Mouse (Mus musculus) urinary bladder, postnatal 10 days (tissue): ENCODE data around the gene Nxph1.

Experiments
- DNase-seq: peaks from one replicate; pipeline ENCODE4 v3.0.0; 2022; ENCODE audit warnings: low spot score

Gene Nxph1

DNA sequence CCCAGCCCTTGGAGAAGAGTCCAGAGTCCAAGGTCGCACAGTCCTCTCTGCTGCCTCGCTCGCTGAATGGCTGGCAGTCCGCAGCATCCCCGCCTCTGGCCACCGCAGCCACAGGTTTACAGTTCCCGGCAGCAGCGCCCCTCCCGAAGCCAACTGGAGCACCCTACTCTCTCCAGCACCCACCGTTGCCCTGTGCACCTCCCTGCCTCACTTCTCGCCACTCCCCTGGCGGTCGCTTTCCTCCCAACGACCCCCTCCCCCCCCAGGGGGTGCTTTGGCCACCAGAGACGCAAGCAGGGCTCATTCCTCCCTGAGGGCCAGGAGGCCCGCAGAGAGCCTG lies at the start of gene Nxph1:
Nxph1 (plus strand) TSS at position 301 of the 340 bp plus-strand sequence.
- DNase-seq, result no peak

DNA sequence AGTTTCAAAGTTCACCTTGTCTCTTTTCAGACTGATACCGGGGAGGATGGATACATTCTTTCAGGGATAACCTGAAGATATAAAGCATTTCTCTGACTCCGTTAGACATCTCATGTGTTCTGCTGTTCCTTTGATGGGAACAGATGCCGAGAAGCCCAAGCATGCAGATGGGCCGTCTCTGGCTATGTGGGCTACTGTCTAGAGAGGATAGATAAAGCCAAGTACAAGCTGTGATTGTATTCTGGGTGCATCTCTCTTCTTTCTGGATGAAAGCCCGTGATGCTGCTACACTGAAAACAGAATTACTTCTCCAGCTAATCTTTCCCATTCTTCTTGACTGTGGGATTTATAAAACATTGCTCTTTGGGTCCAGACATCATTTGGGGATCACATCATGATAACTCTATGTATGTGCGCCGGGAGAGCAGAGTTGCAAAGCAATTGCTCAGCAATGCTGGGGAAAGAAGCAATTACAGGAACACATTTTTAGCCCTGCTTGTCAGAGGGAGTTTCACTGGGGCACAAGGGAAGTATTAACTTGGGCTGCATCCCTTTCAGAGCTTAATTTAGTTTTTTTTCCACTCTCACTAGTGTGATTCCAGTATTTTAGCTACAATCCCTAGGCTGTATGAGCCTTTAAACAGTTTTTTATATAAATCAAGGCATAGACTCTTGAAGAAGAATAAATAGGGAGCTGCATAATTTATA lies 48.1 kb upstream of the Nxph1 start:
- no peak for DNase-seq

DNA sequence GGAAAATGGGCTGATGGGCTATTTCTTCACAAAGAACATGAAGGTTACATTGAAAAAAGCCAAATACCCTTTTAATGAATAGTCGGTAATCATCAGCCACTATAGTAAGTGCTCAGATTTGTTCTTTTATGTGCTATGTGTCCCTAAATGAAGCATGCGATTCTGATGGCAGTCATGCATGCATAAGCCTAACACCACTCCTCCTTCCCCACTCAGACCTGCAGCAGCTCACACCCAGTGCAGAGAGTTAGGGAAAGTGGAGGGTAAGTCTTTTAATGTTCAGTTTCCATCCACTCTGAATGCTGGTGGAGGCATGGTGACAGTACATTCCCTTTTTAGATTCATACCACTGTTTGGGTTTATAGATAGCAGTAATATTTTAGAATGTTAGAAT lies 47.5 kb upstream of the Nxph1 start:
- DNase-seq, result no peak

DNA sequence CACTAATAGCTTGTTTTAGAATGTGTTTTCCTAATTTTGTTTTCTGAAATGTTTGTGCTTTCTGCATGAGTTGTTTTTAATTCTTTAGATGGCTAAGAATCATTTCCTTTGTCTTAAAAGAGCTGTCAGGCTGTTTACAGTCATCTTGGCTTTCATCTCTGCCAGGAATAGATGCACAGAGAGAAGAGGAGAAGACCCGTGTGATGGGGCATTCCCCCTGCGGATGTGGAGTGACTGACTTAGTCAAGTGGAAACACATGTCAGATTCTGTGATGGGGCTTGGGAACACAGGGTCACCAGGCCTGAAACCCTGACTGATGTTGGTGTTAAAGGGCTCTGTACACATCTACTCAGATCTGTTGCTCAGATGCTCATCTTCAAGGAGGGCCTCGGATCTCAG lies 40.3 kb upstream of the Nxph1 start:
- DNase-seq, result no peak

DNA sequence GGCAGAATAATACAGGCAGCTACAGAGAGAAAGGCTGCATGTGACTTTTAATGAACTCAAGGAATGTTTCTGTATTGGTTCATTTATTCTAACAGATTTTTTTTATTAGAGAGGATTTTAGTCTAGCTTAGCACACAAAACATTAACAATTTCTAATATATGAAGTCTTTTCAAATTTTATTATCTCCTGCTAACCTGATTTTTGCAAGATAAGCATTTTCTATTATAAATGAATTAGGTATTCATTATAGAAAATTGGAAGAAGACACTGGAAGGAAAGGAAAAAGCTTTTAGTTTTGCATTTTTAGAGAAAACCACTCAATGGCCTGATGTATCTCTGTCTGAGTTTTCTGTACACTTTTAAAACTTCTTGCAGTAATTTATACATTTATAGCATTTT lies 34.8 kb upstream of the Nxph1 start:
- DNase-seq, result no peak

DNA sequence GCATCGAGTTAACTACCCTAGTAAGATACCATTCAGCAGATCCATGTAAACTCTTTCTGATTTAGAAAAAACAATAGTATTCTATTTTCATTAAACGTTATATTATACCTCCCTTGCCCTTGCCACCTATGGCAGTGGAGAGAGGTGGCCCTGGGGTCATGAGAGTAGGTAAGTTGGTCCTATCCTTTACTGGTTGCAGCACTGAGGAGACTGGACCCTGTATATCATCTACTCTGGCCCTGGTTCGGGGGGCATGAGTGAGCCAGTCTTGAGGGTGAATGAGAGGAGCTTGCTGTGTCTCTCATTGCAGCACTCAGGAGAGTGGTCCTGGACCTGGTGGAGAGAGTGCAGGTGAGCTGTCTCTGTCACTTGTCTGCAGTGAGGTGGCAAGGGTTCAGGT lies 33.5 kb upstream of the Nxph1 start:
- DNase-seq, result no peak

DNA sequence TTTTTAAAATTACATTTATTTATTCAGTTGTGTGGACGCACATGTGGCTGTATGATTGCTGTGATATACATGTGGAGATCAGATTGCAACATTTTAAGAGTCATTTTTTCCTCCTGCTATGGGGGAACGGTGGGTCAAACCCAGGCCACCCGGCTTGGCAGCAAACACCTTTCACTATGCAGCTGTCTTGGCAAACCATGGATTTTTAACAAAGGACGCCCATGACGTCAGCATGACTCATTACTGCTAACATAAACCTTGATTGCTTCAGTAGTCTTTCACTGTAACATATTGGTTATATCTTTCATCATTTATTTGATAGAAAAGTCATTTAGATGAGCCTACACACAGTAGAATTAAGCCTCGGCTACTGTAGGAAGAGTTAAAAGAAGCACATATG lies 23.8 kb upstream of the Nxph1 start:
- DNase-seq, result no peak

DNA sequence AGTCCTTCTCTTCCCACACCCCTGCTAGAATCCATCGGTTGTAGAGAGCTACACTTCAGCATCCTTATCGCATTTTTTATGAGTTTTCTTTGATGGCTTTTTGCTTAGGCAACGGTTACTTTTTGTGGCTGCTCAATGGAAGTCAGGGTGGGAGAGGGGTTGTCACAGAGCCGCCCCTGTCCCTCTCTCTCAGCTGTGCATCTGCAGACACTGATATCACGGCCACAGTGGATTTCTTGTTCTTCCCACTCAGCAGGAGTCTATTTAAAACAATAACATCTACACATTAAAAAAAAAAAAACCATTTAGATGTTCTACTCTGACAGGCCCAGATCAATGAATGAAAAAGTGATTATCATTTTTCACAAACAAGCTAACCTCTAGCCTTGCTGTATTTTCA lies 13.0 kb upstream of the Nxph1 start:
- DNase-seq, result no peak

DNA sequence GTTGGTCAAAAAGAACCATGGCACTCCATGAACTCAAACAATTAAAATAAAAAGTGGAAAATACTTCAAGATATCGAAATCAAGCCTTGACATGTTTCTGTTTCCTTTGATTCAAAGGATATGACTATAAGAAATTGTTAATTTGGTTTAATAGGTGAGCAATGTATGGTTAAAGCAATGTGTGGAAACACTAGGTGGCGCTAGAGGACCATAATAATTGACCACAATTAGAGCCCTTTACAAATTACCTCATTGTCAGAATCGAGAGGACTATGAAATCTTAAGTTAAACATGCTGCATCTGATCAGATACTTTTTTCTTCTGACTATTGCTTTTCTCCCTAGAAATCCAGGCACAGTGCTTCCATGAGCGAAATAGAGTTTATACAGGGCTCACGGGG lies 12.5 kb upstream of the Nxph1 start:
- DNase-seq, result no peak

DNA sequence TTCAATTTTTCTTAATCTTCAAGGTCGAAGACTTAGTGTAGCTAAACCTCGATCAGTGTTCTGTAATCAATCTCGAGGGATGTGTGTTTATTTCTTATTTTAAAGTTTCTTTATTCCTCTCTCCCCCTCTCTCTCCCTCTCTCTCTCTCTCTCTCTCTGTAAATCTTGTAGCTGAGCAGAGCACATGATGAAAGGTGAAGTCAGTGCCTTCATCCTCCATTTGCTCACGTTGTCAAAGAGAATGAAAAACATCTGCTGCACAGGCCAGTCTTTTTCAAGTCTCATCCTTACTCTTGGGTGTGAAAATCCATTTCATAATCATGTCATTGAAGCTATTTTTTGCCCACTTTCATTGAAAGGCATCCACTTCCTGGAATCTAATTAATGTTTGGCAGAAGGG lies 12.1 kb upstream of the Nxph1 start:
- DNase-seq, result no peak

DNA sequence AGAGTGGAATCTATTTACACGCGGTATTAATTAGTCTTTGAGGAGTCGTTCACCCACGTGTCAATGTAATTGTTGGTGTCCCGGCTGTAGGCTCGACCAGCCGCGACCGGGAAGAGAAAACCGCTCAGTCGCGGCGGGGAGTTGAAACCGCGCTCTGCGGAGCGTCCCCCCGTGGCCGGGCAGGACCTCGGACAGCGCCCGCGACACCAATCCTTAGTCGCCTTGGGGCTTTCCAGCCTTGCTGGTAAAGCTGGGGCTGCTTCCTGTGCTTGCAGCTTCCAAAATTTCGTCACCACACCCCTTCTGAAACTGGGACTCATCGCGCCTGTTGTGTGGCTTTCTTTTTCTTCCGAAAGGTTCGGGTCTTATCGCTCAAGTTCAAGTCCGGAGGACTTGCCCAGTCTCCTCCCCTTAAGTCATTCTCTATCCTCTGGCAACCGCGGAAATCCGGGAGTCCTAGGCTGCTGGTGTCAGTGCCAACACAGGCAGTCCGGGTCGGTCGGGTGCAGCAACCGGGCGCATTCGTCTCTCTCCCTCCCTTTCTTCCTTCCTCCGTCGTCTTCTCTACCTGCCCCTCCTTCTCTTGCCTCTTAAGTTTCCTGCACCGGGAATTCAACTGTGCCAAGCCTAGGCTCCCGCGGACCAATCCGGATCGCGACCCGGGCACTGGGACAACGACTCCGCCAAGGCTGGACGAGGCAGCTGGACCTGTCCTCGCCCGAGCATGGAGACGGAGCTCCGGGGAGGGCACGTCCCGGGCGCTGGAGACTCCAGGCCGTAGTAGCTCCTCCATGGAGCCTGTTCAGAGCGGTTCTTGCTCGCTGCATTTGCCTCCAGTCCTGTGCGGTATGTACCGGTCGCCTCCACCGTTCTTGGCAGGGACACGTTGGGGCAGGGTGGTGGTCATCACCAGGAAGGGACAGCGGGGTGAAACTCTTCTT lies 510 bp downstream of the Nxph1 start:
- DNase-seq, result no peak

DNA sequence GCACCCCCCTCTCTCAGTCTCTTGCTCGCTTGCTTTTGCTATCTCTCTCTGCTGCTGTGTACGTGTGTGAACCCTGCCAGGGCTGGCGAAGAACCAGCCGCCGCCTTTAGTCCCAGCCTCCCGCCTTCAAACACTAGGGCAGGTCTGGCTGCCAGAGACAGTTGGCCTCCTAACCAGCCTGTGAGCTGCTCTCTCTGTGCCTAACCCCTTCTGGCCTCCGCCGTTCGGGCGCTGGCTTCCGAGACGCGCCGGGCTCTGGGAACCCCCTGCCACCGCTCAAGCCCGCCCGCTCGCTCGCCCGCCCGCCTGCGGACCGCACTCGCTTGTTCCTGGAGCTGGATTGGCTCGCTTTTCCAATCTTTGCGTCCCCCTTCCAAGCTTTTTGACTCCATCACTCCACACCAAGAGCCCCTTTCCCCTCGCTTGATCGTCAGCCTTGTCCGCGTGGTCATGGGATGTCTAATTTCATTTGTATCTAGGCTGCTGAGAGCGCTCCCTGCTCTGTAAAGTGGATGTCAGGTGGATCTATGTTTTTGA lies 1.5 kb downstream of the Nxph1 start:
- no peak for DNase-seq

DNA sequence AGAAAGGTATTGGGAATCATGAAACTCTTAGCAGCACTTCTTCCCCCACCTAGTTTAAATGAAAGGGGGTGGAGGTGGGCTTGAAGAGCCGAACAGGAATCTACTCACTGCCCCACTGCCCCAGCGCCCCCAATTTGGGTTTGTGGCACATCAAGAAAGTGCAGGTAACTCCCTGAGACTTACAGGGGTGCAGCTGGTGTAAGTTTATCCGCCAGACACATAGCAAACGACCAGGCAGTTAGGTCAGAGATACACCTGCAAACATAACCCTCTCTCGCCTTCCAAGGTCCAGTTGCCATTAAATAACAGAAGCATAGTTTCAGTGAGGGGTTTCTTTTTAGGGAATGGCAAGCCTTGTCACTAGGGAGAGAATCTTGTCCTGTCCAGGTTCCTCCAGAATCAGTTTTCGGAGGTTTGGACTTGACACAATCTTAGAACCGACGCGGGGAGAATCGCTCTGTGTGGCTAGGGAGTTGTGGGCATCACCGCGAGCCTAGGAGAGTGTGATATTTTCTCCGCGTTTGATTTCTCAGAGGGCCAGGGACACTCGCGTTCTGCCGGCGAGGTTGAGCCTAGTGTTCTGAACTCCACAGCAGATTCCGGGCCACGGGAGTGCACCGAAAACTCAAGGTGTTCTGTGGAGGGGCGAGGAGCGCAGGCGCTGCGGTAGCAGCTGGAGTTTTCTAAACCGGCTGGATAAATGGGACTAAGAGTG lies 2.5 kb downstream of the Nxph1 start:
- no peak for DNase-seq

DNA sequence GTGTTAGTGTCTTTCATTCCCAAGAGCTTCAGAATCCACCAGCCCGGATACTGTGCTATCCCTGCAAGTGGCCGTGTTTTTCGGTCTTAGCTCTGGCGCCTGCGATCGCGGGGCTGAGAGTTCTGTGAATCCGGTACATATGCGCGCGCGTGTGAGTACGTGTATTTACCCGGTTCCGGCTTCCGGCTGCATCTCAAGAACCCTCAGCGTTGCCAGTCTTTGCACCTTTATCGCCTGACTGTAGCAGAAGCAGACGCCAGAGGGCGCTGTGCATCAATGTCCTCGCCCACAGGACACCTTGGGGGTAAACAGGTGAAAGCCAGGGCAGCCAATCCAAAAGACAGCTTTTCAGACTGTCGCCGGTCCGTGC lies 3.1 kb downstream of the Nxph1 start:
- DNase-seq, result no peak

DNA sequence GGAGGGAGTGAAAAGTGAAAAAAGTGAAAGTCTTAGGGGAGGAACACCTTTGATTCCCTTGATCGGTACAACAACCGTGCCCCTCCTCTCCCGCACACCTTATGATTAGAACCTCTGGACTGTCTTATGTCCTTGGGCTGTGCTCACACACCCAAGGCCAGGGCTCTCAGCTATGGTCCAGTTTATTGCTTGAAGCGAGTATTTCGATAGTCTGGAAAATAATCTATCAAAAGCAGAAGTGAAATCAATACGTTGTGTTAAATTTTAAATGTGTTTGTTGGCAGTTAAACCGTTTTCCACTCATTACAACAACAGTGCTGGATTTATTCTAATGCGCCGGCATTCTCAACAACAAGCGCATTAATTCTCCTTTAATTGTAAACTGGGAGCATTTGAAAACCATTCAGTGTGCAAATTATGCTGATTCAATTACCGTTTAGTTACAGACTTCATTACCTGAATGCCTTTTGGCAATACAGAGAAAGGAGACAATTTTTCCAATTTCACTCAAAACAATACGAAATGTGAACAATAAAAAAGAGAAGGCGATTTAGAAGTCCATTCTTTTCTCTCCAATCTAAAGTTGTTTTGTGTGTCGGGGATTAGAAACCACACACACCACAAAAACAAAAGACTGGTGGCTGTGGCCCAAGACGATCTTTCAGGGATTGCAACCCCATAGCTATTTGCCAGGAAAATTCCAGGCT lies 3.8 kb downstream of the Nxph1 start:
- DNase-seq, result no peak

DNA sequence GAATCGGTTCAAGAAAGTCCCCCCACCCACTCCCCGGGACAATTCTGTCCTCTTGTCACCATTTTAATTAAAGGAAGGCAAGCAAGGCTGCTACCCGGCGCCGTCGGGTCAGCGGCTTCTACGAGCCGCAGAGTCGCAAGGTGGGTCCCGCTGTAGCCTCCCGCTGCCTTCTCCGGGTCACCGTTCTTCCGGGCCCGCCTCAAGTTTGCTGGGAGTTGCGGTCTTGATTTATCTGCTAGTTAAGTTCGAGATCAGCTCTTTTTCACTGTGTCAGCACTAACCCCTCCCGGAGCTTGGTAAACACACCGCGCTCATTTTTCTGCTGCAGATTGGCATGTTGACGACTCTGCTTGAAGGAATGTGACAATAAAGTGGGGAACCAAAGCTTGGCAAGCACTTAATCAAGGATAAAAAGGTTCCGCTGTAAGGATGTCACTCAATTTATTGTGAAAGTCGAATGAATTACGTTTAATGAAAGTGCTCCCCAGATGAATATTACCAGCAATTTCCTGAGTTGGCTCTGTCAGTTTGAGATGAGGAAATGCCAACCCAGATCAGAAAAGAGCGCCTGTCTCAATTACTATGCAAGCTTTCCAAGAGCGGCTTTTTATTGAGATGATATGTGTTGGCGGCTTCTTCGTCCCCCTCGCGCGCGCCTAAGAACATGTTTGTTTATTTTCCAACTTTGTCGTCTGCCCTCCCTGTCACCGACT lies 7.7 kb downstream of the Nxph1 start:
- no peak for DNase-seq

DNA sequence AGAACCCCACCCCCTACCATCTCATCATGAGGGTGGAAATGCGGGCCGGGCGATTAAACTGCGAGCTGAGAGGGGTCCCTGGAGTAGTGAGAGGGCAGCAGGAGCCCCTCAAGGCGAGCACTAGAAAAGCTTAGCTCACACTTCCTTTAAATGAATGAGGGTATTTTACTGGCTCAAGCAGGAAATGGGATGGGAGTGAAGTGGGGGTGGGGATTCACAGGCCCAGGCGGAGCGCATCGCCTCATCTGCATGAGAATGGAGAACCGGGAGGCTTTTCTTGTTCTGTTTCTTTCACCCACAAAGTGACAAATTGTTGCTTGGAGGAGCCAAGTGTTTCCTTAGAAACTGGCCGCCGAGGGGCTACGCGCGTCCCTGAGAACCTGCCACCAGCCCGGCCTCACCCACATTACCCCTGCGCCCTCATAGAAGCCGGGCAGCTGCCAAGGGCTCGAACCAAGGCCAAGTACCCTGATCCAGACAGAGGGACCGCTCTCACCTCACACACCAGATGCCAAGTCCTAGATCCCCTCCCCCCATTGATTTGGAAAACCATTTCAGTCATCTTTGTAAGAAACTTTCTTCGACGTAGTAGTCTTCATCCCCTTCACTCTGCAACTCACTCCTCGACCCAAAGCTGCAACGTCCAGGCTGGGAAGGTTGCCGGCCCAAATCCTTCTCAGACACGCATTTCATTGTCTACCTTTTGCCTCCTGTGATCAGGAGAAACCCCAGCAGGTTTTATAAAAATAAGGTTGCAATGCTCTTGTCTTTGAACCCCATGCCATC lies 8.7 kb downstream of the Nxph1 start:
- DNase-seq, result no peak

DNA sequence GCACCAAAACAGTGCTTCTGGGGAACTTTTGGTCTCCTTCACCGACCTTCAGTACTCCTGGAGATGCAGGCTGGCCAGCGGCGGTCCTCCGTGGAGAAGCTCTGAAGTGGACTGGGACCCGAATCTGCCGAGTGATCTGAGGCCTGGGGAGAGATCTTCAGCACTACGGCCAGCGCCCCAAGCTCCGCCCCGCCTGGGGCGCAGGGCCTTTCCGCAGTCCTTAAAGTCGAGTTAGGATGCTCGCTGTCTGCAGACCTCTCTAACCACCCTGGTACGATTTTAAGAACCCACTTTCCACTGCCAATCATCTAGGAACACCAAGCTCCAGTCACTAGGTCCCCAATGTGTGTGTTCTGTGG lies 9.3 kb downstream of the Nxph1 start:
- no peak for DNase-seq

DNA sequence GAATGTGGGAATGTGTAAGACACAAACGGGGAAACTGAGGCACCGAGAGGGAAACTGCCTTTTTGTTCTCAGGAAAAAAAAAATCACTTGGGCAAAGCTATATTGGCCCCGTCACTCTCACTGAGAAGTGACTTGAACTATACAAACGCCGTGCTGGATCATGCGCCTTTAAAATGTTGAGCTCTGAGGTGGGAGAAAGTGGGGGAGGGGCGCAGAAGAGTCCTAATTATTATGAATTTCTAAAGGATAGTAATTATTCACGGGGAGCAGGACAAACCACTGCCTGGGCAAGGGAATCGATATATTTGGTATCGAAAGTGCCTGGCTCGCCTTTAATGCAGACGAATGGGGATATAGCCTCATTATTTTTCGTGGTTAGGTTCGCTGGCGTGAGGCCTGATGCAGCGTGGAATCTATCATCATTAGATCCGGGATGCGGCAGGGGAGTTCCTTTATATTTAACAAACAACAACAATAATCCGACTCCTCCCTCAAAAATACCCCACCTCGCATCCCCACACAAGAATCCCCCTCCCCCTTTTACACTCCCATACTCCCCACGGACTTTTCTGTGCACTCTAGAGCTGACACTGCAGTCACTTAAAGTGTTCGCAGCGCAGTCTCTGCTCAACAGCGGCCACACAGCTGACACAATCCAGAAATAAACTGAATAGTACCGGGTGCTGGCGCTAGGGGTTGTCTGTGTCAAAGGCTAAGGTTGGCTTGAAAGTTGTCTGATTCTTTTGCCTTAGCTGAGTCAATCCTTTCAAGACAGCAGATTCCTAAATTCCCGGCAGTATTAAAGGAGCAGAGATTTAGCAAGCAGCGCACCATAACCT lies 10.1 kb downstream of the Nxph1 start:
- no peak for DNase-seq

DNA sequence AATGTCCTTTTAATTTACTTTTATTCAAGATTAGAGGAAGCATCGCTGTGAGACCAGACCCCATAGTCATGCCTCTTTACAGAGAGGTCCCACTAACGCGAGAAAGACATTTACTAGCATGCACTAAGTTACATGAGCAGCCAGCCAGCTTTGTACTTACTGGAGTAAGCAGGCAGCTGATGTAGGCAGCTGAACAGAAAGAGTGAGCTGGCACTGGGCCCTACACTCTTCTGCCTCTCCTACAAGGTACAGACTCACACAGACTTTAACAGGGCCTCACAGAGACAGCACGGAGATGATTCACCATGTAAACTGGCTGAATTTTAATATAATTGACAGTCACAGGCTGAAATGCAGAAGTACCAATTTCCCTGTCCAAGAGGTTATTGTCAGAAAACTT lies 11.6 kb downstream of the Nxph1 start:
- no peak for DNase-seq
